Mouse (Mus musculus): Measurements from ENCODE around the gene Cyb5r1. TPM values are rescaled to one million over a fixed set of nuclear protein-coding genes. Genes with fewer than 3 reads are reported as not detected.
A peak's percentile ranks its signal among the peaks of the same experiment; 100 is the strongest.
"Not testable (repeated sequence)": the region's sequence is repeated elsewhere in the genome, so short reads cannot be mapped to it uniquely, and the experiment has no call there.

Gene Cyb5r1
- polyA plus RNA-seq, 1 experiment from 2014 or later = 26.1 TPM

- H3K9ac ChIP-seq (ENCODE audit: low read depth, low read length) = no peak overlapping the region
- ATAC-seq (ENCODE audit: low FRiP score) = no peak
- H3K9me3 ChIP-seq (ENCODE audit: control insufficient read depth, low read length) = no peaks in the 10 kb centered on the region
- H3K27ac ChIP-seq (ENCODE audit: low read depth, low read length) = no peak overlapping the region
- no peaks in the 10 kb centered on the region for H3K27me3 ChIP-seq (ENCODE audit: control insufficient read depth, insufficient read depth, low read length)
- no peak overlapping the region for H3K4me2 ChIP-seq (replicated peaks; ENCODE audit: low read depth, low read length)
- peaks cover 5% of the 10 kb centered on the region; the same call in 1 of the 2 replicates for H3K4me1 ChIP-seq (replicated peaks; ENCODE audit: control insufficient read depth, insufficient read depth, low read length)
- WGBS = 78% methylated on average over 5 of the region's 5 CpGs
- no peak overlapping the region for H3K4me3 ChIP-seq (ENCODE audit: low read depth, low read length)
- H3K36me3 ChIP-seq (ENCODE audit: control insufficient read depth, insufficient read depth, low read length) = 0 out of 2 replicates have a peak, but pooled peaks cover 3% of the 10 kb centered on the region
- no peak for DNase-seq (ENCODE audit: low spot score)
These were observed 14.5 kb downstream of the Cyb5r1 start for GRCm38 (mm10) chr1:134419751-134420458.

GRCm38 (mm10) chr1:134423911-134424310 lies 18.6 kb downstream of the Cyb5r1 start:
- DNase-seq (ENCODE audit: low spot score) (no peak), ATAC-seq (ENCODE audit: low FRiP score) (no peak)
- WGBS = 79% methylated on average over 10 of the region's 10 CpGs
- Histone ChIP-seq H3K4me1 (replicated peaks; ENCODE audit: control insufficient read depth, insufficient read depth, low read length) (no peaks in the 10 kb centered on the region), H3K27me3 (ENCODE audit: control insufficient read depth, insufficient read depth, low read length) (no peaks in the 10 kb centered on the region), H3K27ac (ENCODE audit: low read depth, low read length) (no peak overlapping the region), H3K4me3 (ENCODE audit: low read depth, low read length) (no peak overlapping the region), H3K4me2 (replicated peaks; ENCODE audit: low read depth, low read length) (no peak overlapping the region), H3K36me3 (ENCODE audit: control insufficient read depth, insufficient read depth, low read length) (0 out of 2 replicates have a peak, but pooled peaks cover 9% of the 10 kb centered on the region), H3K9me3 (ENCODE audit: control insufficient read depth, low read length) (no peaks in the 10 kb centered on the region), H3K9ac (ENCODE audit: low read depth, low read length) (no peak overlapping the region)

- Histone ChIP-seq H3K36me3 (ENCODE audit: control insufficient read depth, insufficient read depth, low read length) (0 out of 2 replicates have a peak, but pooled peaks cover 9% of the 10 kb centered on the region), H3K4me3 (ENCODE audit: low read depth, low read length) (no peak overlapping the region), H3K27ac (ENCODE audit: low read depth, low read length) (no peak overlapping the region), H3K9ac (ENCODE audit: low read depth, low read length) (no peak overlapping the region), H3K4me1 (replicated peaks; ENCODE audit: control insufficient read depth, insufficient read depth, low read length) (no peaks in the 10 kb centered on the region), H3K27me3 (ENCODE audit: control insufficient read depth, insufficient read depth, low read length) (no peaks in the 10 kb centered on the region), H3K9me3 (ENCODE audit: control insufficient read depth, low read length) (no peaks in the 10 kb centered on the region), H3K4me2 (replicated peaks; ENCODE audit: low read depth, low read length) (no peak overlapping the region)
- ATAC-seq (ENCODE audit: low FRiP score) = no peak
- 79% methylated on average over 5 of the region's 5 CpGs for WGBS
- DNase-seq (ENCODE audit: low spot score) = no peak
These were observed 20.9 kb downstream of the Cyb5r1 start for GRCm38 (mm10) chr1:134426289-134426688.

GRCm38 (mm10) chr1:134433002-134433401 lies 27.6 kb downstream of the Cyb5r1 start:
- no peak for DNase-seq (ENCODE audit: low spot score)
- 86% methylated on average over 10 of the region's 10 CpGs for WGBS

GRCm38 (mm10) chr1:134433473-134433872 lies 28.1 kb downstream of the Cyb5r1 start:
- Histone ChIP-seq H3K9me3 (ENCODE audit: control insufficient read depth, low read length) (no peaks in the 10 kb centered on the region), H3K27ac (ENCODE audit: low read depth, low read length) (no peak overlapping the region), H3K4me1 (replicated peaks; ENCODE audit: control insufficient read depth, insufficient read depth, low read length) (no peaks in the 10 kb centered on the region), H3K9ac (ENCODE audit: low read depth, low read length) (no peak overlapping the region), H3K36me3 (ENCODE audit: control insufficient read depth, insufficient read depth, low read length) (0 out of 2 replicates have a peak, but pooled peaks cover 4% of the 10 kb centered on the region), H3K4me2 (replicated peaks; ENCODE audit: low read depth, low read length) (no peak overlapping the region), H3K27me3 (ENCODE audit: control insufficient read depth, insufficient read depth, low read length) (no peaks in the 10 kb centered on the region), H3K4me3 (ENCODE audit: low read depth, low read length) (no peak overlapping the region)
- DNase-seq (ENCODE audit: low spot score) = no peak
- ATAC-seq (ENCODE audit: low FRiP score) = no peak
- 93% methylated on average over 4 of the region's 4 CpGs for WGBS

More at GRCm38 (mm10) chr1:134433002-134433401, 27.6 kb downstream of the Cyb5r1 start:
- Histone ChIP-seq H3K4me3 (ENCODE audit: low read depth, low read length) (no peak overlapping the region), H3K4me1 (replicated peaks; ENCODE audit: control insufficient read depth, insufficient read depth, low read length) (no peaks in the 10 kb centered on the region), H3K9ac (ENCODE audit: low read depth, low read length) (no peak overlapping the region), H3K36me3 (ENCODE audit: control insufficient read depth, insufficient read depth, low read length) (0 out of 2 replicates have a peak, but pooled peaks cover 5% of the 10 kb centered on the region), H3K27me3 (ENCODE audit: control insufficient read depth, insufficient read depth, low read length) (no peaks in the 10 kb centered on the region), H3K27ac (ENCODE audit: low read depth, low read length) (no peak overlapping the region), H3K4me2 (replicated peaks; ENCODE audit: low read depth, low read length) (no peak overlapping the region), H3K9me3 (ENCODE audit: control insufficient read depth, low read length) (no peaks in the 10 kb centered on the region)
- ATAC-seq (ENCODE audit: low FRiP score) = no peak

- H3K4me1 ChIP-seq (replicated peaks; ENCODE audit: control insufficient read depth, insufficient read depth, low read length) = no peaks in the 10 kb centered on the region
- no peak overlapping the region for H3K4me3 ChIP-seq (ENCODE audit: low read depth, low read length)
- H3K36me3 ChIP-seq (ENCODE audit: control insufficient read depth, insufficient read depth, low read length) = no peaks in the 10 kb centered on the region
- WGBS = 32% methylated on average over 4 of the region's 4 CpGs
- no peaks in the 10 kb centered on the region for H3K9me3 ChIP-seq (ENCODE audit: control insufficient read depth, low read length)
- DNase-seq (ENCODE audit: low spot score) (peak; percentile 50), ATAC-seq (ENCODE audit: low FRiP score) (no peak)
- no peak overlapping the region for H3K9ac ChIP-seq (ENCODE audit: low read depth, low read length)
- no peaks in the 10 kb centered on the region for H3K27me3 ChIP-seq (ENCODE audit: control insufficient read depth, insufficient read depth, low read length)
- H3K27ac ChIP-seq (ENCODE audit: low read depth, low read length) = no peak overlapping the region
- H3K4me2 ChIP-seq (replicated peaks; ENCODE audit: low read depth, low read length) = no peak overlapping the region
These were observed 30.1 kb downstream of the Cyb5r1 start for GRCm38 (mm10) chr1:134435414-134435813.

- DNase-seq (ENCODE audit: low spot score) (no peak), ATAC-seq (ENCODE audit: low FRiP score) (no peak)
- no peak overlapping the region for H3K9ac ChIP-seq (ENCODE audit: low read depth, low read length)
- no peak overlapping the region for H3K4me3 ChIP-seq (ENCODE audit: low read depth, low read length)
- H3K36me3 ChIP-seq (ENCODE audit: control insufficient read depth, insufficient read depth, low read length) = no peaks in the 10 kb centered on the region
- no peaks in the 10 kb centered on the region for H3K4me1 ChIP-seq (replicated peaks; ENCODE audit: control insufficient read depth, insufficient read depth, low read length)
- H3K27ac ChIP-seq (ENCODE audit: low read depth, low read length) = no peak overlapping the region
- H3K9me3 ChIP-seq (ENCODE audit: control insufficient read depth, low read length) = no peaks in the 10 kb centered on the region
- 90% methylated on average over 6 of the region's 6 CpGs for WGBS
- H3K27me3 ChIP-seq (ENCODE audit: control insufficient read depth, insufficient read depth, low read length) = no peaks in the 10 kb centered on the region
- no peak overlapping the region for H3K4me2 ChIP-seq (replicated peaks; ENCODE audit: low read depth, low read length)
These were observed 35.1 kb downstream of the Cyb5r1 start for GRCm38 (mm10) chr1:134440437-134440836.

- not testable (repeated sequence) for H3K9ac ChIP-seq (ENCODE audit: low read depth, low read length); H3K4me3 ChIP-seq (ENCODE audit: low read depth, low read length); ATAC-seq (ENCODE audit: low FRiP score); H3K9me3 ChIP-seq (ENCODE audit: control insufficient read depth, low read length); H3K27me3 ChIP-seq (ENCODE audit: control insufficient read depth, insufficient read depth, low read length); DNase-seq (ENCODE audit: low spot score); H3K36me3 ChIP-seq (ENCODE audit: control insufficient read depth, insufficient read depth, low read length); H3K4me1 ChIP-seq (replicated peaks; ENCODE audit: control insufficient read depth, insufficient read depth, low read length); H3K27ac ChIP-seq (ENCODE audit: low read depth, low read length); H3K4me2 ChIP-seq (replicated peaks; ENCODE audit: low read depth, low read length)
- 96% methylated on average over 6 of the region's 10 CpGs for WGBS
These were observed 36.4 kb downstream of the Cyb5r1 start for GRCm38 (mm10) chr1:134441737-134442136.

- Histone ChIP-seq H3K4me3 (ENCODE audit: low read depth, low read length) (no peak overlapping the region), H3K27me3 (ENCODE audit: control insufficient read depth, insufficient read depth, low read length) (no peaks in the 10 kb centered on the region), H3K27ac (ENCODE audit: low read depth, low read length) (no peak overlapping the region), H3K9me3 (ENCODE audit: control insufficient read depth, low read length) (no peaks in the 10 kb centered on the region), H3K9ac (ENCODE audit: low read depth, low read length) (no peak overlapping the region), H3K36me3 (ENCODE audit: control insufficient read depth, insufficient read depth, low read length) (no peaks in the 10 kb centered on the region), H3K4me2 (replicated peaks; ENCODE audit: low read depth, low read length) (no peak overlapping the region), H3K4me1 (replicated peaks; ENCODE audit: control insufficient read depth, insufficient read depth, low read length) (no peaks in the 10 kb centered on the region)
- DNase-seq (ENCODE audit: low spot score) = no peak
- 98% methylated on average over 3 of the region's 3 CpGs for WGBS
- no peak for ATAC-seq (ENCODE audit: low FRiP score)
These were observed 37.0 kb downstream of the Cyb5r1 start for GRCm38 (mm10) chr1:134442394-134442793.
